Mouse (Mus musculus) CH12.LX (cell line): ENCODE data around the gene Cyp27b1.

Experiments used
- CTCF ChIP-seq, 2 experiments: IDR thresholded peaks in 1 of 2; conservative IDR thresholded peaks in 1 of 2; 2 replicates each; pipeline ENCODE4 v1.5.1; 2011 to 2012; ENCODE audit warnings: low read depth in 2 of 2, low read length in 2 of 2, improper control_type of control experiment in 1 of 2, inconsistent platforms in 1 of 2, mild to moderate bottlenecking in 1 of 2, moderate library complexity in 1 of 2
- MXI1 ChIP-seq: IDR thresholded peaks from 2 replicates; pipeline ENCODE4 v1.6.1; 2011; ENCODE audit warnings: mild to moderate bottlenecking, low read depth, low read length, improper control_type of control experiment
- UBTF ChIP-seq: IDR thresholded peaks from 2 replicates; pipeline ENCODE4 v1.6.1; 2012; ENCODE audit warnings: low read depth, mild to moderate bottlenecking, inconsistent platforms, low read length, improper control_type of control experiment, moderate library complexity
- ZNF384 ChIP-seq: IDR thresholded peaks from 2 replicates; pipeline ENCODE4 v1.6.1; 2012; ENCODE audit warnings: low read depth, low read length, improper control_type of control experiment, inconsistent platforms

- TF ChIP-seq CTCF (conservative IDR thresholded peaks at IDR 0.05 in 1 of 2, IDR thresholded peaks at IDR 0.05 in 1 of 2; ENCODE audit: low read depth in 2 of 2, low read length in 2 of 2), result no peak
- no peak for TF ChIP-seq MXI1
- no peak for TF ChIP-seq UBTF
- no peak for TF ChIP-seq ZNF384
Observed at GRCm38 (mm10) chr10:127036273-127036672, 11.8 kb upstream of the Cyp27b1 start.
